Mouse (Mus musculus): ENCODE measurements at regions not wholly inside any gene's neighbourhood (a gene's known extent, or its start where the extent isn't known, plus 50 kb on each side); places are given as distances from the start of the nearest gene placed in this dataset.

GRCm38 (mm10) chr12:54326571-54326970 lies 122.9 kb upstream of the Egln3 start:
- DNase-seq (ENCODE audit: low spot score in 2 of 2), result no peak

- no peak for DNase-seq (ENCODE audit: low spot score in 2 of 2)
These were observed 116.9 kb upstream of the Egln3 start for GRCm38 (mm10) chr12:54320533-54320932.

- no peak for DNase-seq (ENCODE audit: low spot score in 2 of 2)
These were observed 113.4 kb upstream of the Egln3 start for GRCm38 (mm10) chr12:54316980-54317471.

- DNase-seq (ENCODE audit: low spot score in 2 of 2), result no peak
These were observed 112.5 kb upstream of the Egln3 start for GRCm38 (mm10) chr12:54316066-54316567.

GRCm38 (mm10) chr12:54314153-54314552 lies 110.5 kb upstream of the Egln3 start:
- DNase-seq (ENCODE audit: low spot score in 2 of 2), result no peak

- peak; percentile 36 to 38 for DNase-seq (ENCODE audit: low spot score in 2 of 2)
These were observed 109.7 kb upstream of the Egln3 start for GRCm38 (mm10) chr12:54313211-54313845.

- no peak for DNase-seq (ENCODE audit: low spot score in 2 of 2)
These were observed 109.0 kb upstream of the Egln3 start for GRCm38 (mm10) chr12:54312522-54313210.

- no peak for DNase-seq (ENCODE audit: low spot score in 2 of 2)
These were observed 108.3 kb upstream of the Egln3 start for GRCm38 (mm10) chr12:54311896-54312521.

- no peak for DNase-seq (ENCODE audit: low spot score in 2 of 2)
These were observed 106.2 kb upstream of the Egln3 start for GRCm38 (mm10) chr12:54309874-54310273.

GRCm38 (mm10) chr12:54309219-54309618 lies 105.6 kb upstream of the Egln3 start:
- no peak for DNase-seq (ENCODE audit: low spot score in 2 of 2)

GRCm38 (mm10) chr12:54305135-54305630 lies 101.5 kb upstream of the Egln3 start:
- no peak for DNase-seq (ENCODE audit: low spot score in 2 of 2)

GRCm38 (mm10) chr12:54303746-54304145 lies 100.1 kb upstream of the Egln3 start:
- no peak for DNase-seq (ENCODE audit: low spot score in 2 of 2)

- no peak for DNase-seq (ENCODE audit: low spot score in 2 of 2)
These were observed 95.8 kb upstream of the Egln3 start for GRCm38 (mm10) chr12:54299506-54299905.

GRCm38 (mm10) chr12:54293248-54293647 lies 89.6 kb upstream of the Egln3 start:
- no peak for DNase-seq (ENCODE audit: low spot score in 2 of 2)

- no peak for DNase-seq (ENCODE audit: low spot score in 2 of 2)
These were observed 86.7 kb upstream of the Egln3 start for GRCm38 (mm10) chr12:54290311-54290710.

GRCm38 (mm10) chr12:54288747-54289146 lies 85.1 kb upstream of the Egln3 start:
- DNase-seq (ENCODE audit: low spot score in 2 of 2), result no peak

GRCm38 (mm10) chr12:54288041-54288502 lies 84.4 kb upstream of the Egln3 start:
- DNase-seq (ENCODE audit: low spot score in 2 of 2), result no peak

GRCm38 (mm10) chr12:54286911-54287819 lies 83.5 kb upstream of the Egln3 start:
- no peak for DNase-seq (ENCODE audit: low spot score in 2 of 2)

GRCm38 (mm10) chr12:54283646-54284045 lies 80.0 kb upstream of the Egln3 start:
- no peak for DNase-seq (ENCODE audit: low spot score in 2 of 2)

- DNase-seq (ENCODE audit: low spot score in 2 of 2), result no peak
These were observed 79.4 kb upstream of the Egln3 start for GRCm38 (mm10) chr12:54283011-54283410.
